Mouse (Mus musculus) heart, adult 11 months (tissue): ENCODE data around the gene Irak1.

Experiments used
- DNase-seq: peaks from one replicate; pipeline ENCODE4 v3.0.0; 2022

Gene Irak1

GRCm38 (mm10) chrX:74023188-74024049 is at the start of gene Irak1:
Gene Irak1, minus strand, starts transcription at chrX:74023918.
- peak; percentile 98 for DNase-seq

GRCm38 (mm10) chrX:74070794-74071193 is 47.1 kb upstream of the Irak1 start:
- no peak for DNase-seq

GRCm38 (mm10) chrX:74067891-74068290 is 44.2 kb upstream of the Irak1 start:
- DNase-seq: peak; percentile 89

GRCm38 (mm10) chrX:74045107-74045506 is 21.4 kb upstream of the Irak1 start:
- no peak for DNase-seq

GRCm38 (mm10) chrX:74037702-74038375 is 14.1 kb upstream of the Irak1 start:
- DNase-seq: peak; percentile 83

GRCm38 (mm10) chrX:74030000-74030399 is 6.3 kb upstream of the Irak1 start:
- DNase-seq: no peak

GRCm38 (mm10) chrX:74022795-74023187 is 927 bp downstream of the Irak1 start:
- peak; percentile 72 for DNase-seq

GRCm38 (mm10) chrX:74014597-74014996 is 9.1 kb downstream of the Irak1 start:
- DNase-seq: peak; percentile 39

GRCm38 (mm10) chrX:74008063-74008462 is 15.7 kb downstream of the Irak1 start:
- DNase-seq: peak; percentile 55

GRCm38 (mm10) chrX:74006401-74006800 is 17.3 kb downstream of the Irak1 start:
- peak; percentile 55 for DNase-seq

- DNase-seq: no peak
These were observed 20.1 kb downstream of the Irak1 start for GRCm38 (mm10) chrX:74003644-74004043.

- DNase-seq: no peak
These were observed 22.7 kb downstream of the Irak1 start for GRCm38 (mm10) chrX:74001024-74001423.

- DNase-seq: peak; percentile 95
These were observed 24.5 kb downstream of the Irak1 start for GRCm38 (mm10) chrX:73998911-73999869.

GRCm38 (mm10) chrX:73977783-73978182 is 45.9 kb downstream of the Irak1 start:
- DNase-seq: no peak

GRCm38 (mm10) chrX:73976283-73976682 is 47.4 kb downstream of the Irak1 start:
- DNase-seq: no peak

GRCm38 (mm10) chrX:73972774-73973173 is 50.9 kb downstream of the Irak1 start:
- DNase-seq: no peak

GRCm38 (mm10) chrX:73970781-73971180 is 52.9 kb downstream of the Irak1 start:
- DNase-seq: no peak

GRCm38 (mm10) chrX:73969729-73970128 is 54.0 kb downstream of the Irak1 start:
- peak; percentile 8 for DNase-seq

GRCm38 (mm10) chrX:73969167-73969566 is 54.6 kb downstream of the Irak1 start:
- DNase-seq: peak; percentile 39

- DNase-seq: peak; percentile 99
These were observed 56.3 kb downstream of the Irak1 start for GRCm38 (mm10) chrX:73967177-73968075.

- DNase-seq: peak; percentile 99
These were observed 57.2 kb downstream of the Irak1 start, which contains the start of gene Hcfc1 for GRCm38 (mm10) chrX:73966248-73967176. Gene Hcfc1, minus strand, starts transcription at chrX:73966357.
